Mouse (Mus musculus): ENCODE data around the gene Mul1. TPM values are rescaled to one million over a fixed set of nuclear protein-coding genes. Genes with fewer than 3 reads are reported as not detected.

Mul1 gene
- polyA plus RNA-seq, 1 experiment from 2014 or later, result 15.3 TPM

DNA sequence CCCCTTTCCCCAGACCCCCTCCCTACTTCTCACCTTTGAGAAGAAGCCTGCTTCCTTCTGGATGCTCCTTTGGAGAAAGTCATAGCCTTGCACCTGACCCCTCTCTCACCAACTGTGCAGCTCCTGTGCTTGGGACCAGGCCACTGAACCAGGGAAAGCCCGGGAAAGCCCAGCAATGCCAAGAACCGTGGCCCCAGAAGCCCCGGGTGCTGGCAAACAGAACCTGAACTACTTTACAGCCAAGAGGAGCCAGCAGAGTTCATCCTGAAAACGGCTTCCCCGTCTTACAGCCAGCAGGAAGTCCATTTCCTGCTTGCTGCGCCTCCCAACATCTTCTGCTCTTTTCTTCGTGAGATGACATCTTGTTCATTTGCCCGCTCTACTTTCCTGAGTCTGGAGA lies 48.2 kb downstream of the Mul1 start:
- no peak overlapping the region for H3K4me3 ChIP-seq (ENCODE audit: low read depth, low read length)
- no peak overlapping the region for H3K9ac ChIP-seq (replicated peaks; ENCODE audit: low read depth, low read length)
- no peak overlapping the region for H3K4me2 ChIP-seq (ENCODE audit: low read depth, low read length)
- no peaks in the 10 kb centered on the region for H3K36me3 ChIP-seq (ENCODE audit: control insufficient read depth, insufficient read depth, low read length)
- no peak for ATAC-seq (ENCODE audit: low read depth)
- 80% methylated on average over 8 of the region's 8 CpGs for whole genome bisulfite sequencing
- no peaks in the 10 kb centered on the region for H3K27me3 ChIP-seq (ENCODE audit: control insufficient read depth, insufficient read depth, low read length)
- no peaks in the 10 kb centered on the region for H3K9me3 ChIP-seq (ENCODE audit: control insufficient read depth, low read length)
- no peak overlapping the region for H3K27ac ChIP-seq (ENCODE audit: low read depth, low read length)
- H3K4me1 ChIP-seq (ENCODE audit: control insufficient read depth, insufficient read depth, low read length), result no peaks in the 10 kb centered on the region

DNA sequence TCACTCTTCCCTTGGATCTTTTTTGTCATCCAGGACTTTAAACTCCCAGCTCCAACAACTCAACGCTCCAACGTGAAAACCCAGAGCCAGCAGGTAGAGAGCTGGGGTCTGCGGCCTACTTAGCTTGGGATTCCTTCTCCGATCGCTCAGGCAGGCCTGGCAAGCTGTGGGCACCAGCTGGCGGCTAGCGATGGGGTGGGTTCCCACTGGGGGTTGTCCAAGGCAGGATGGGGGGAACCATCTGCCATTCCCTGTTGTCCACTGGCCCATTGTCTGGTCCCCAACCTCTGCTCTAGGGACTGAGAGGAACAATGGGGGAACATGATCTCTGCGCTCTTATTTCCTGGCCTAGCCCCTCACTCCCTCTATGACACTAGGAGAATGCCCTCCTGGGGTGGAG lies 53.8 kb downstream of the Mul1 start:
- no peaks in the 10 kb centered on the region for H3K36me3 ChIP-seq (ENCODE audit: control insufficient read depth, insufficient read depth, low read length)
- no peak for ATAC-seq (ENCODE audit: low read depth)
- no peaks in the 10 kb centered on the region for H3K9me3 ChIP-seq (ENCODE audit: control insufficient read depth, low read length)
- H3K4me1 ChIP-seq (ENCODE audit: control insufficient read depth, insufficient read depth, low read length), result peaks cover 3% of the 10 kb centered on the region
- H3K4me2 ChIP-seq (ENCODE audit: low read depth, low read length), result no peak overlapping the region
- 41% methylated on average over 8 of the region's 8 CpGs for WGBS
- no peak overlapping the region for H3K27ac ChIP-seq (ENCODE audit: low read depth, low read length)
- no peak overlapping the region for H3K4me3 ChIP-seq (ENCODE audit: low read depth, low read length)
- H3K9ac ChIP-seq (replicated peaks; ENCODE audit: low read depth, low read length), result no peak overlapping the region
- H3K27me3 ChIP-seq (ENCODE audit: control insufficient read depth, insufficient read depth, low read length), result no peaks in the 10 kb centered on the region

DNA sequence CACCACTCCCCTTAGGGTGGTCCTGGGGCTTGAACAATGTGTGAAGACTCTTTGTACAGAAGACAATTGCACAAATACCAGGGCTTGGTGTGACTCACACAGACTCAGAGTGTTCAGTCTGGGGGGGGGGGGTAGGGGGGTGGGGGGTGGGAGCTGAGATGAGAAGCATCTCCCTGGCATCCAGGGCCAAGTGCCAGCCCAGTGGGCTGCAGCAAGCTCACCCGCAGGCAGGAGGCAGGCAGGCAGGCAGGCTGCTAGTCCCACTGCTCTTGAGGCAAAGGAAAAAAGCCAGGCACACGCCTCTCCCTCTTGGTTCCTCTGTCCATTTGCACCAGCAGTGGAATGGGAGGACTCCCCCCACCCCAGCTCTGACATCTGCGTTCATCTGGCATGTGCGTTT lies 56.6 kb downstream of the Mul1 start:
- Histone ChIP-seq H3K4me3 (ENCODE audit: low read depth, low read length) (no peak overlapping the region), H3K9me3 (ENCODE audit: control insufficient read depth, low read length) (no peaks in the 10 kb centered on the region), H3K9ac (replicated peaks; ENCODE audit: low read depth, low read length) (no peak overlapping the region), H3K27ac (ENCODE audit: low read depth, low read length) (no peak overlapping the region), H3K4me2 (ENCODE audit: low read depth, low read length) (no peak overlapping the region), H3K4me1 (ENCODE audit: control insufficient read depth, insufficient read depth, low read length) (peaks cover 29% of the 10 kb centered on the region), H3K36me3 (ENCODE audit: control insufficient read depth, insufficient read depth, low read length) (no peaks in the 10 kb centered on the region), H3K27me3 (ENCODE audit: control insufficient read depth, insufficient read depth, low read length) (no peaks in the 10 kb centered on the region)
- ATAC-seq (ENCODE audit: low read depth), result no peak
- 62% methylated on average over 4 of the region's 4 CpGs for WGBS

Other genes with a start within 250 kb of the Mul1 start
- gene Hp1bp3, start 218.4 kb upstream of the Mul1 start, polyA plus RNA-seq (2014; fragmentation: Nextera tagmentation; extraction: Ambion mirVana), result 181 and 197 TPM in 2 replicates
- gene Sh2d5, start 184.3 kb upstream of the Mul1 start, polyA plus RNA-seq (2014; fragmentation: Nextera tagmentation; extraction: Ambion mirVana), result 12.8 and 14.8 TPM in 2 replicates
- gene Kif17, start 184.2 kb upstream of the Mul1 start, polyA plus RNA-seq (2014; fragmentation: Nextera tagmentation; extraction: Ambion mirVana), result 3.7 and 4.3 TPM in 2 replicates
- 190 and 208 TPM in 2 replicates for gene Ddost, start 129.9 kb upstream of the Mul1 start, polyA plus RNA-seq (2014; fragmentation: Nextera tagmentation; extraction: Ambion mirVana)
- gene Pink1, start 108.4 kb upstream of the Mul1 start, polyA plus RNA-seq (2014; fragmentation: Nextera tagmentation; extraction: Ambion mirVana), result 49.0 and 67.6 TPM in 2 replicates
- gene Cda, start 66.7 kb upstream of the Mul1 start, polyA plus RNA-seq (2014; fragmentation: Nextera tagmentation; extraction: Ambion mirVana), result 7.9 and 8.5 TPM in 2 replicates
- 5.9 and 9.1 TPM in 2 replicates for gene Fam43b, start 38.1 kb upstream of the Mul1 start, polyA plus RNA-seq (2014; fragmentation: Nextera tagmentation; extraction: Ambion mirVana)
- 19.6 and 25.8 TPM in 2 replicates for gene Camk2n1, start 19.6 kb downstream of the Mul1 start, polyA plus RNA-seq (2014; fragmentation: Nextera tagmentation; extraction: Ambion mirVana)
- gene Vwa5b1, start 201.2 kb downstream of the Mul1 start, polyA plus RNA-seq (2014; fragmentation: Nextera tagmentation; extraction: Ambion mirVana), result 0.59 and 0.80 TPM in 2 replicates